Mouse (Mus musculus) limb, embryonic 15.5 days (tissue): Measurements from ENCODE around the gene Pik3r1. TPM values are rescaled to one million over a fixed set of nuclear protein-coding genes. Genes with fewer than 3 reads are reported as not detected.

Source experiments
- ATAC-seq: fragments of 200-750 bp; cut with Nextera tagmentation; 2 replicates; pipeline ENCODE4 v1.8.0; 2017; ENCODE audit warnings: low read depth, moderate TSS enrichment; ENCODE audit not compliant: insufficient number of reproducible peaks, low FRiP score, low TSS enrichment
- H3K27ac ChIP-seq: fragments of 300-500 bp; sonication (generic); 2 replicates; pipeline ENCODE4 v1.5.1; 2015; ENCODE audit warnings: moderate library complexity, mild to moderate bottlenecking, inconsistent platforms
- H3K27me3 ChIP-seq: fragments of 300-500 bp; sonication (generic); 2 replicates; pipeline ENCODE4 v1.6.1; 2015; ENCODE audit warnings: inconsistent platforms
- H3K36me3 ChIP-seq: fragments of 300-500 bp; sonication (generic); 2 replicates; pipeline ENCODE4 v1.6.1; 2015; ENCODE audit warnings: inconsistent platforms
- H3K4me1 ChIP-seq: fragments of 300-500 bp; sonication (generic); 2 replicates; pipeline ENCODE4 v1.6.1; 2015; ENCODE audit warnings: inconsistent platforms
- H3K4me2 ChIP-seq: fragments of 300-500 bp; sonication (generic); 2 replicates; pipeline ENCODE4 v1.6.1; 2015; ENCODE audit warnings: mild to moderate bottlenecking, inconsistent platforms
- H3K4me3 ChIP-seq: fragments of 300-500 bp; sonication (generic); 2 replicates; pipeline ENCODE4 v1.5.1; 2015; ENCODE audit warnings: mild to moderate bottlenecking, inconsistent platforms
- H3K9ac ChIP-seq: fragments of 300-500 bp; sonication (generic); 2 replicates; pipeline ENCODE4 v1.6.1; 2015; ENCODE audit warnings: inconsistent platforms
- H3K9me3 ChIP-seq: fragments of 300-500 bp; sonication (generic); 2 replicates; pipeline ENCODE4 v1.6.1; 2016; ENCODE audit warnings: inconsistent platforms
- WGBS: fragments of 180-500 bp; shearing (Covaris S2); methylation state at CpG from one replicate; pipeline ENCODE4 v1.1.7; 2015; 5-methylcytosine and 5-hydroxymethylcytosine counted together
- polyA plus RNA-seq: library from polyadenylated mRNA; unstranded; fragments of >200 nt; fragmentation: Nextera tagmentation; extraction: Ambion mirVana; gene quantifications from 2 replicates; pipeline ENCODE4 v1.2.1, GENCODE M21; 2015

Gene Pik3r1
- polyA plus RNA-seq, 1 experiment from 2014 or later, result 48.9 TPM

DNA sequence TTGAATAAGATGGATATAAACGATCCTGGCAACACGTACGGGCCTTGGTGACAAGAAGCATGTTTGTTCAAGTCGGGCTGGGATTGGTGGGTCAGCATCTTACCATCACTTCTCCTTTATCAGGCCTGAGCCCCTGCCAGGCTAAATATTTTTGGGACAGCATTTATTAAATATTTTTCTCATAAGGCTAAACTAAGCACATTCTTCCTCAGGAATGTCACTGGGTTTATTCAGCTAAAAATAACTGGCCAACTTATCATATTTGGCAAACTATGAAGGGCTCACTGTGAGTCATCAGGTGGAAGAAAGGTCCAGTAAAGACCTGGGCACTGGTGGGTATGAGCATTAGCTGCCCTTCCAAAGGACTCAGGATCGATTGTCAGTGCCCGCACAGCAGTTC lies 50.2 kb downstream of the Pik3r1 start:
- Histone ChIP-seq H3K36me3 (no peaks in the 10 kb centered on the region), H3K9ac (no peak overlapping the region), H3K4me1 (peaks cover 28% of the 10 kb centered on the region), H3K27me3 (no peaks in the 10 kb centered on the region; the same call in 1 of the 2 replicates), H3K4me2 (no peak overlapping the region), H3K9me3 (no peaks in the 10 kb centered on the region), H3K27ac (no peak overlapping the region), H3K4me3 (no peak overlapping the region)
- no peak for ATAC-seq
- WGBS, result 85% methylated on average over 6 of the region's 6 CpGs

DNA sequence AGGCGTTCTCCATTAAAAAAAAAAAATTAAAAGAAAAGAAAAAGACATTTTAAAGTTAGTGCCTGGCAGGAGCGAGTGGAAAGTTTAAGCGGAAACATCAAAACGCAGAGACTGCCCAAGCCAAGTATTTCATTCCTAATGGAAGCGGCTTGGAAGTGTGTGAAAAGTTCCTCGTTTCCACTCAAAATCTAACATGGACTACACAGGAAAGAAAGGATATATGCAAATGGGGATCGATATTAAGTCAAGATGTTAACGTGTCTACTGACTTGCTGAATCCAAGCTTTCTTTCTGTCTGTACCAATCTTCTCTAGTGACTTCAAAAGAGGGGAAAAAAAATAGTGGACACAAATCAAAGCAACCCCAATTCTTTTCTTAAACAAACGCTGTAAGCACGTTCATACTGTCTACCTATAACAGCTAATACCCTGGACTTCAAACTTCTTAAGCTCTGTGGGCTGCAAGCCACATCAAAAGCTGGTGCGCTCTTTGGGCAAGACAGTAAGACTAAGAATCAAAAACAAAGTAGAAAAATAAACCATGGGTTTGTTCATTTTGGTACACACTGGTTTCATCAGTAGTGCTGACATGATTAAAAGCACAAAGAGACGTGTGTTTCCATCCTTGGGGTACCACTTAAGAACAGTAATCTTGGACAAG lies 54.5 kb downstream of the Pik3r1 start:
- H3K9ac ChIP-seq, result no peak overlapping the region
- no peaks in the 10 kb centered on the region for H3K27me3 ChIP-seq
- ATAC-seq, result peak; percentile 67; the same call in 1 of the 2 replicates
- peak overlapping the region; percentile 31; the same call in 1 of the 2 replicates for H3K4me2 ChIP-seq
- 41% methylated on average over 12 of the region's 12 CpGs for WGBS
- peaks cover 13% of the 10 kb centered on the region; the same call in 1 of the 2 replicates for H3K4me1 ChIP-seq
- H3K27ac ChIP-seq, result peak overlapping the region; percentile 86
- H3K4me3 ChIP-seq, result no peak overlapping the region
- no peaks in the 10 kb centered on the region for H3K9me3 ChIP-seq
- H3K36me3 ChIP-seq, result peaks cover 3% of the 10 kb centered on the region; the same call in 1 of the 2 replicates

DNA sequence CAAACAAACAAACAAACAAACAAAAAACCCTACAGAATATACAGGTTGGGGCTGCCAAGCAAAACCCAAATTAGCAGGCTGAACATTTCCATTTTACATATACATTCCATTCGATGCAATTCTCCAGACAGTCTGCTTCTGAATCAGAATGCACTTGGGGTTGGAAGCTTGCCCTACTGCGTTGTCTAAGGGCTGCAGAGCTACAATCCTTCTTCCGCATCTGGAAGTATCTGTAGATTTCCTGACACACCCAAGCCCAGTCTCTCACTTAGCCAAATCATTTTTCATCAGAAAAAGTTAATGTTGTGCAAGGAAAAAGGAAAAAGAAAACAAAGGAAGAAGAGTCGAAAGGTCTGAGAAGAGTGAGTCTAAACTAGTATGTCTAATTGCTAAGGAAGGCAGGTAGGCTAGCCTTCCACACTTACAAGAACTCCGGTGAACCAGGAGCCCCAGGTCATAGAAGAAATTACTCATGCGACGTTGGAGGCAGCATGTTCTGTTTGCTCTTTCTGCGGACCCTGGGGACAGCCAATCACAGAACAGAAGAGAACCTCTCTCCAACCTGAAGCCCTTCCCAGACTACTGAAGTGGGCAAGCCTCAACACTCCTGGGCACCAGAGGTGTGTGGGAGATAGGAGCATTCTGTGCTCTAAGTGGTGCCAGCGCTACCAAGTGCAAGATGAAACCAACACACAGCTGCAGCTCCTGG lies 55.1 kb downstream of the Pik3r1 start:
- Histone ChIP-seq H3K4me1 (peaks cover 13% of the 10 kb centered on the region; the same call in 1 of the 2 replicates), H3K27me3 (no peaks in the 10 kb centered on the region), H3K9ac (no peak overlapping the region), H3K4me2 (peak overlapping the region; percentile 31), H3K9me3 (no peaks in the 10 kb centered on the region), H3K4me3 (no peak overlapping the region), H3K27ac (peak overlapping the region; percentile 86), H3K36me3 (peaks cover 9% of the 10 kb centered on the region; the same call in 1 of the 2 replicates)
- 41% methylated on average over 9 of the region's 9 CpGs for WGBS
- peak; percentile 71; the same call in 1 of the 2 replicates for ATAC-seq

DNA sequence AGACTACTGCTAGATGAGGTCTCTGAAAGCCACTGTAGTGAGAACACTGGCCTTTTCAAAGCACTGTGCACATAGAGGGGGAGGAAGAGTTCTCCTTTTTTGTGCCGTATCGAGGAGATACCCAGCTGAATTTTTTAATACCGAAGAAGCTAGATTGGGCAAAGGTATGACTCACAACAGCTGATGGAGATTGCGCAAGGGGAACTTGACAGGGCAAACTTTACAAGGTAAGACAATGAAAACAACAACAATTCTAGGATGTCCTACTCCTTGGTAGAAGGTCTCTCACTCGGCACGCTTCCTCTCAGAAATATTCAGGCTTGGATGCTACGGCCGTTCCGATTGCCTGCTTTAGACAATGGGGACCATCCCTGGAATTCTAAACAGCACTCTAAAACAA lies 55.9 kb downstream of the Pik3r1 start:
- H3K4me3 ChIP-seq, result no peak overlapping the region
- H3K4me1 ChIP-seq, result peaks cover 13% of the 10 kb centered on the region; the same call in 1 of the 2 replicates
- 84% methylated on average over 9 of the region's 9 CpGs for WGBS
- H3K27ac ChIP-seq, result no peak overlapping the region
- H3K9ac ChIP-seq, result no peak overlapping the region
- H3K36me3 ChIP-seq, result peaks cover 14% of the 10 kb centered on the region; the same call in 1 of the 2 replicates
- H3K27me3 ChIP-seq, result no peaks in the 10 kb centered on the region
- ATAC-seq, result no peak
- no peaks in the 10 kb centered on the region for H3K9me3 ChIP-seq
- no peak overlapping the region for H3K4me2 ChIP-seq

DNA sequence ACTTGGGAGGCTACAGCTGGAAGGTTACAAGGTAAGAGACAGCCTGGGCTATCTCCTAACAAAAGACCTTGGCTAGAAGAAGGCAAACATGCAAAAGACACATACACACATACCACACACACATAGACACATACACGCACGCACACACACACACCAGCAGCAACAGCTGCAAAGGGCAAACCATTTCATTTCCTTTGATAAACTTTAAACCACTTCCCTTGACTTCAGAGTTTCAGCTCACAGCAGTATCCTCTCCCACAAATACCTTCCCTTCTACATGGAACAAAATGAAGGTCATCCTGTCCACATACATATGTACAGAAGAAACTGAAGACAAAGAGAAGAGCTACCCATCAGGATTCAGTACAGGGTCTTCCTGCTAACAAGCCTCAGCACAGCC lies 56.7 kb downstream of the Pik3r1 start:
- Histone ChIP-seq H3K9ac (no peak overlapping the region), H3K36me3 (peaks cover 18% of the 10 kb centered on the region; the same call in 1 of the 2 replicates), H3K27ac (no peak overlapping the region), H3K4me3 (no peak overlapping the region), H3K9me3 (no peaks in the 10 kb centered on the region), H3K27me3 (no peaks in the 10 kb centered on the region), H3K4me1 (peaks cover 13% of the 10 kb centered on the region; the same call in 1 of the 2 replicates), H3K4me2 (no peak overlapping the region)
- no peak for ATAC-seq
- WGBS, result 98% methylated on average over 2 of the region's 2 CpGs

DNA sequence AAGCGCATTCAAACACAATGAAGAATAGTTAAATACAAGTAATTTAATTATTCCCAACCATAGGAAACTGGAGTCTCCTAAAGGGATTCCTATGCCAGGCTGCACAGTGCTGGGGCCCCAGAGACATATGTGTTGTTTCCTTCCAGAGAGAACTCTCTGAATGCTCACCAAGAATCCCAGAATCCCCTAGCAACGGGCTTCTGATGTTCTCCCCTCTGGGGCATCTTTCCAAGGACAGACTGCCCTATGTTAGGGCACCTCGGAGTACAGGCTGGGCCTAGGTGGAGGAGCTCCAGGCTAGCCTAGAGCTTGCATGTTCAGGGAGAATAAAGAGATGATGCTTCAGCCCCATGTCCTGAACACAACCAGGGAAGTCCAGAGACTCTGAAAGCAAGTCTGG lies 58.2 kb downstream of the Pik3r1 start:
- H3K9ac ChIP-seq, result no peak overlapping the region
- H3K9me3 ChIP-seq, result no peaks in the 10 kb centered on the region
- no peak for ATAC-seq
- H3K4me2 ChIP-seq, result no peak overlapping the region
- WGBS, result 79% methylated on average over 3 of the region's 3 CpGs
- no peak overlapping the region for H3K4me3 ChIP-seq
- no peak overlapping the region for H3K27ac ChIP-seq
- H3K4me1 ChIP-seq, result peaks cover 13% of the 10 kb centered on the region; the same call in 1 of the 2 replicates
- H3K27me3 ChIP-seq, result no peaks in the 10 kb centered on the region
- peaks cover 18% of the 10 kb centered on the region; the same call in 1 of the 2 replicates for H3K36me3 ChIP-seq

DNA sequence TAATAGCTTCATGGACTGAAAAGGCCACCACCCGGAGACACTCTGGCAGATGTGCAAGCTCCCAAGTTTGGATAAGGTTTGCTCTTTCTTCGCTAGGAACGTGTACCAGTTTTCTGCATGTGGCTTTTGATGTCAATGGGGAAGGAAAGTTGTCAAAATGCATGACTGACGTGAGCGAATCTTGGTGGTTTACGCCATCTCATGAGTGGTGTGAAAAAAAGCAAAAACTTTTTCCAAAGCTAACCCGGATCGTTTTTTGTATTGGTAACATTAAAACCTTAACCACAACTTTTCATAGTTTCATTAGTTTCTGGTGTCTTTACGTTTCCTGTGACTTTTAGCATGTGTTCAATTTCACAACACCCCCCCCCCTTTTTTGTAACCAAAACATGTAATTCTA lies 60.8 kb downstream of the Pik3r1 start:
- 76% methylated on average over 9 of the region's 9 CpGs for WGBS
- no peaks in the 10 kb centered on the region for H3K9me3 ChIP-seq
- H3K4me1 ChIP-seq, result 0 out of 2 replicates have a peak, but pooled peaks cover 2% of the 10 kb centered on the region
- no peak overlapping the region for H3K27ac ChIP-seq
- H3K9ac ChIP-seq, result no peak overlapping the region
- no peak for ATAC-seq
- peaks cover 26% of the 10 kb centered on the region for H3K36me3 ChIP-seq
- H3K27me3 ChIP-seq, result no peaks in the 10 kb centered on the region
- H3K4me2 ChIP-seq, result no peak overlapping the region
- H3K4me3 ChIP-seq, result no peak overlapping the region

DNA sequence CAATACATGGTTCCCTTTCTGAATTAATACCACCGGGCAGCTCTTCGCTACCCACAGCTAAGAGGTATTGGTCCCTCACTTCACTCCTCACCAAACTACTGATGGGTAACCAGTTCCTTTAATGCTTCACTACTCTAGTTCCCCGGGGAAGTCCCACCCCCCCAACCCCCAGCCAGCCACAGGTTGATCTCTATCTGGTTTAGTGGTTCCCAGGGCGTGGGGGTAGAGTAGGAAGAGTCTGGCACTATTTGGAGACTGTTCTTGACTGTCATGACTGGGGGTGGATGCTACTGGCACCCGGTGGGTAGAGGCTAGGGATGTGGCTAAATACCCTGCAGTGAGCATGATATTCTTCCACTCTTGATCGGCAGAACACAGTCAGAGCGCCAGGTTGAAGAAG lies 61.6 kb downstream of the Pik3r1 start:
- no peak overlapping the region for H3K4me3 ChIP-seq
- no peak for ATAC-seq
- peaks cover 30% of the 10 kb centered on the region for H3K36me3 ChIP-seq

DNA sequence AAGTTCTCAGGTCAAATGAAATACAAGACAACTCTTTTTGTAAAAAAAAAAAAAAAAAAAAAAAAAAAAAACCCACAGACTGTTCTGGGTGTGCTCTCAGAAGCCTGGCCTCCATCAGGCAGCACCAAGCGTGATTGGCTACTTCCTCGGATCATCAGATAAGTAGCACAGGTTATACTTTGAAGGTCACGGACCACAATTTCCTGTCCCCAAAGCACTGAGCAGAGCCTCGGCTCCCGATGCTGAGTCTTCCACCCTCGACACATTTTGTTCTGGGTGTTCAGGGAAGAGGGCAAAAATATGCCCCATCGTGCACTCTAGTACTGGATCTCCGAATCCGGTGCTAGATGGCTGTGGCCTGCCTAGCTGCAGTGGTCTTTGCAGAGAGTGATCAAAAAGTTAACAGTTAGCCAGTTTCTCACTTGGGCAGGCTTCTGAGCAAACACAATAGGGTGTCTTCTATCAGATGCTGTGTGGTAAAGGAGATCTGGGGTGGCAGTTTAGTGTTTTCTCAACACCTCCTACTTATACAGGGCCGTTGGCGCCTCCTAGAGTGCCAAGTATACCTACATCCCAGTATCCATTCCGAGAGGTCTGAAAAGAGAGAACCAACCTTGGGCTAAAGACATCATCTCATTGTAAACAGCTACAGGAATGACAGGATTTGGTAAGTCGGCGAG lies 65.8 kb downstream of the Pik3r1 start:
- WGBS, result 81% methylated on average over 14 of the region's 14 CpGs
- Histone ChIP-seq H3K4me2 (no peak overlapping the region), H3K9ac (no peak overlapping the region), H3K9me3 (no peaks in the 10 kb centered on the region), H3K27me3 (no peaks in the 10 kb centered on the region), H3K36me3 (peaks cover 32% of the 10 kb centered on the region), H3K4me3 (no peak overlapping the region), H3K4me1 (peaks cover 13% of the 10 kb centered on the region), H3K27ac (no peak overlapping the region)
- ATAC-seq, result no peak

More for the DNA sequence above, 61.6 kb downstream of the Pik3r1 start:
- WGBS, result 90% methylated on average over 7 of the region's 7 CpGs
- Histone ChIP-seq H3K4me2 (no peak overlapping the region), H3K4me1 (no peaks in the 10 kb centered on the region), H3K27me3 (no peaks in the 10 kb centered on the region), H3K9ac (no peak overlapping the region), H3K27ac (no peak overlapping the region), H3K9me3 (no peaks in the 10 kb centered on the region)

DNA sequence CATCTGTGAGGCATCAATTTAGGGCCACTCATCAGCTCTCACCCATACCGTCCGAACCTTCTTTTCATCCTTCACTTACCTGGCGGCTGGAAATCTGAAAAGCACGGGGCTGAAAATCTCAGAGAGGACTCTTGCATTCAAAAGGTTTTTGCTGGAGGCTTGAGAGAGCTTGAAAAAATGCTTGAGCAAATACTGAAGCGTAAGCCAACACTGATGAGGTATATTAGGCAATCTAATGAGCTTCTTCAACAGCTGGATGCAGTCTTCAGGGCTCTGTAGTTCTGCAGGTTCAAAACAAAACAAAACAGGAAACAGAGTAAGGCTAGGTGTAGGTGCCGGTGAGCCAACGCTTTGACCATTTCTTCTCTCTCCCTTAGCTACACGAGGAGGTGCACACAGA lies 66.4 kb downstream of the Pik3r1 start:
- no peak for ATAC-seq
- Histone ChIP-seq H3K9me3 (no peaks in the 10 kb centered on the region), H3K27me3 (no peaks in the 10 kb centered on the region), H3K4me3 (no peak overlapping the region), H3K36me3 (peaks cover 30% of the 10 kb centered on the region), H3K4me2 (no peak overlapping the region), H3K9ac (no peak overlapping the region), H3K4me1 (peaks cover 18% of the 10 kb centered on the region), H3K27ac (no peak overlapping the region)
- 88% methylated on average over 8 of the region's 8 CpGs for WGBS

DNA sequence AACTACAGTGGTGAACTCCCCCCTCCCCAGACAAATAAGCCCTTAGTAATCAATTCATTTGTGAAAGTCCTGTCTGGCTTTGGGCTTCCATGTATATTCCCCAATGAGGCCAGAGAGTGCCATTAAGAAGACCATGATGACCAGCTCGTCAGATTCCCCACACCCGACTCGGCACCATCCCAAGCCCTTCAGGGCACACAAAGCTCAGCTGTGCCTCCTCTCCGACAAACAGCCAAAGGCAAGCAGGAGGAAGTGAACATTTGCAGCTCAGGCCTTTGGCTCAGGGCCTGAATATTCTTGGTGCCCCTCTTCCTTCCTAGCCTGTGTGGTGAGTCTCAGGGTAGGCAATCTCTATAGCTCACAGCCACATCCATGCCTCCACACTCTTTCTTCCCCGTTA lies 68.3 kb downstream of the Pik3r1 start:
- no peak for ATAC-seq
- 69% methylated on average over 5 of the region's 5 CpGs for WGBS
- no peak overlapping the region for H3K27ac ChIP-seq
- no peaks in the 10 kb centered on the region for H3K9me3 ChIP-seq
- H3K9ac ChIP-seq, result no peak overlapping the region
- H3K4me1 ChIP-seq, result peaks cover 34% of the 10 kb centered on the region
- no peak overlapping the region for H3K4me3 ChIP-seq
- no peak overlapping the region for H3K4me2 ChIP-seq
- no peaks in the 10 kb centered on the region for H3K27me3 ChIP-seq
- peaks cover 28% of the 10 kb centered on the region for H3K36me3 ChIP-seq

DNA sequence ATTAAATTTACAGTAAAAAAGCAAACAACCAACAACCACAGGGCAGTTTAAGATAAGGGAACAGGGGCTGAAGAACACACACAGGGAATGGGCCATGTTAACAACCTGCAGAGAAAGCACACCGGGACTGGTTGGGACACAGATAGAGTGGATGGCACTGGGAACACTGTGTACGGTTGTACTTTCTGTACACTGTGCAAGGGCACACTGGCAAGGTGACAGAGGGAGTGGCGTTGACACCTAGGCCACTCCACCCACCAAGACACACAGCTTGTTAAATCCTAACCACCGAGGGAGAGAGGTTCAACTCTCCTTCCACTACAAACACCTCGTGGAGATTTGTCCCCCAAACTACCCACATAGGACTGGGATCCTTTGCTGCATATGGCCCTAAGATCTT lies 70.1 kb downstream of the Pik3r1 start:
- Histone ChIP-seq H3K9me3 (no peaks in the 10 kb centered on the region), H3K4me2 (no peak overlapping the region), H3K9ac (no peak overlapping the region), H3K27me3 (no peaks in the 10 kb centered on the region), H3K36me3 (peaks cover 27% of the 10 kb centered on the region), H3K27ac (no peak overlapping the region), H3K4me3 (no peak overlapping the region), H3K4me1 (peaks cover 48% of the 10 kb centered on the region)
- WGBS, result 67% methylated on average over 5 of the region's 5 CpGs
- no peak for ATAC-seq
